Mouse (Mus musculus): ENCODE results near the gene Klhl31.

Klhl31 gene

GRCm38 (mm10) chr9:77636450-77636951 is at the start of gene Klhl31:
Gene Klhl31, plus strand, starts transcription at chr9:77636500.
- no peak for DNase-seq (ENCODE audit: low spot score in 2 of 2)

- DNase-seq (ENCODE audit: low spot score in 2 of 2) = no peak
Measured at GRCm38 (mm10) chr9:77586806-77587591, 49.3 kb upstream of the Klhl31 start.

- no peak for DNase-seq (ENCODE audit: low spot score in 2 of 2)
Measured at GRCm38 (mm10) chr9:77587616-77588015, 48.7 kb upstream of the Klhl31 start.

GRCm38 (mm10) chr9:77589496-77589895 is 46.8 kb upstream of the Klhl31 start:
- no peak for DNase-seq (ENCODE audit: low spot score in 2 of 2)

- no peak for DNase-seq (ENCODE audit: low spot score in 2 of 2)
Measured at GRCm38 (mm10) chr9:77592423-77592822, 43.9 kb upstream of the Klhl31 start.

GRCm38 (mm10) chr9:77595006-77595626 is 41.2 kb upstream of the Klhl31 start:
- DNase-seq (ENCODE audit: low spot score in 2 of 2) = no peak

- DNase-seq (ENCODE audit: low spot score in 2 of 2) = peak; percentile 72 to 83
Measured at GRCm38 (mm10) chr9:77596355-77596754, 39.9 kb upstream of the Klhl31 start.

- no peak for DNase-seq (ENCODE audit: low spot score in 2 of 2)
Measured at GRCm38 (mm10) chr9:77598560-77598959, 37.7 kb upstream of the Klhl31 start.

GRCm38 (mm10) chr9:77602302-77603266 is 33.7 kb upstream of the Klhl31 start:
- no peak for DNase-seq (ENCODE audit: low spot score in 2 of 2)

- no peak for DNase-seq (ENCODE audit: low spot score in 2 of 2)
Measured at GRCm38 (mm10) chr9:77603965-77604509, 32.3 kb upstream of the Klhl31 start.

- no peak for DNase-seq (ENCODE audit: low spot score in 2 of 2)
Measured at GRCm38 (mm10) chr9:77607295-77607694, 29.0 kb upstream of the Klhl31 start.

GRCm38 (mm10) chr9:77607840-77608239 is 28.5 kb upstream of the Klhl31 start:
- peak in 1 of 2 experiments; percentile 53 for DNase-seq (ENCODE audit: low spot score in 2 of 2)

- no peak for DNase-seq (ENCODE audit: low spot score in 2 of 2)
Measured at GRCm38 (mm10) chr9:77610811-77611210, 25.5 kb upstream of the Klhl31 start.

- DNase-seq (ENCODE audit: low spot score in 2 of 2) = no peak
Measured at GRCm38 (mm10) chr9:77612349-77612748, 24.0 kb upstream of the Klhl31 start.

GRCm38 (mm10) chr9:77615868-77616267 is 20.4 kb upstream of the Klhl31 start:
- DNase-seq (ENCODE audit: low spot score in 2 of 2) = no peak

- DNase-seq (ENCODE audit: low spot score in 2 of 2) = no peak
Measured at GRCm38 (mm10) chr9:77616796-77617195, 19.5 kb upstream of the Klhl31 start.

- DNase-seq (ENCODE audit: low spot score in 2 of 2) = no peak
Measured at GRCm38 (mm10) chr9:77617751-77618150, 18.5 kb upstream of the Klhl31 start.

GRCm38 (mm10) chr9:77618392-77618791 is 17.9 kb upstream of the Klhl31 start:
- no peak for DNase-seq (ENCODE audit: low spot score in 2 of 2)

- no peak for DNase-seq (ENCODE audit: low spot score in 2 of 2)
Measured at GRCm38 (mm10) chr9:77620077-77620476, 16.2 kb upstream of the Klhl31 start.

- DNase-seq (ENCODE audit: low spot score in 2 of 2) = no peak
Measured at GRCm38 (mm10) chr9:77620482-77620881, 15.8 kb upstream of the Klhl31 start.

GRCm38 (mm10) chr9:77622874-77623273 is 13.4 kb upstream of the Klhl31 start:
- no peak for DNase-seq (ENCODE audit: low spot score in 2 of 2)
